Mouse (Mus musculus): ENCODE results near the gene Ubqln1. TPM values are rescaled to one million over a fixed set of nuclear protein-coding genes. Genes with fewer than 3 reads are reported as not detected.
"Not testable (repeated sequence)": the region's sequence is repeated elsewhere in the genome, so short reads cannot be mapped to it uniquely, and the experiment has no call there.

Ubqln1 gene
- polyA plus RNA-seq, 1 experiment from 2014 or later, result 165 TPM

GRCm38 (mm10) chr13:58148256-58148831 is 67.1 kb downstream of the Ubqln1 start:
- peaks cover 4% of the 10 kb centered on the region; the same call in 1 of the 2 replicates for H3K9me3 ChIP-seq
- peak overlapping the region; percentile 66 for H3K4me2 ChIP-seq (replicated peaks)
- no peaks in the 10 kb centered on the region for H3K27me3 ChIP-seq
- 1% methylated on average over 17 of the region's 17 CpGs for WGBS
- H3K27ac ChIP-seq (replicated peaks), result no peak overlapping the region
- H3K36me3 ChIP-seq, result no peaks in the 10 kb centered on the region
- H3K4me3 ChIP-seq, result peak overlapping the region; percentile 41
- H3K9ac ChIP-seq (replicated peaks), result peak overlapping the region; percentile 16; the same call in 1 of the 2 replicates
- ATAC-seq (ENCODE audit: low FRiP score, low read depth), result peak; percentile 91
- H3K4me1 ChIP-seq, result peaks cover 8% of the 10 kb centered on the region; the same call in 1 of the 2 replicates

GRCm38 (mm10) chr13:58147760-58148159 is 67.7 kb downstream of the Ubqln1 start:
- WGBS, result 89% methylated on average over 1 of the region's 1 CpGs
- H3K4me1 ChIP-seq, result peaks cover 8% of the 10 kb centered on the region; the same call in 1 of the 2 replicates
- H3K36me3 ChIP-seq, result no peaks in the 10 kb centered on the region
- H3K9me3 ChIP-seq, result peaks cover 4% of the 10 kb centered on the region; the same call in 1 of the 2 replicates
- ATAC-seq (ENCODE audit: low FRiP score, low read depth), result no peak
- H3K4me2 ChIP-seq (replicated peaks), result no peak overlapping the region
- H3K27ac ChIP-seq (replicated peaks), result no peak overlapping the region
- no peak overlapping the region for H3K9ac ChIP-seq (replicated peaks)
- H3K27me3 ChIP-seq, result no peaks in the 10 kb centered on the region
- H3K4me3 ChIP-seq, result no peak overlapping the region

DNA sequence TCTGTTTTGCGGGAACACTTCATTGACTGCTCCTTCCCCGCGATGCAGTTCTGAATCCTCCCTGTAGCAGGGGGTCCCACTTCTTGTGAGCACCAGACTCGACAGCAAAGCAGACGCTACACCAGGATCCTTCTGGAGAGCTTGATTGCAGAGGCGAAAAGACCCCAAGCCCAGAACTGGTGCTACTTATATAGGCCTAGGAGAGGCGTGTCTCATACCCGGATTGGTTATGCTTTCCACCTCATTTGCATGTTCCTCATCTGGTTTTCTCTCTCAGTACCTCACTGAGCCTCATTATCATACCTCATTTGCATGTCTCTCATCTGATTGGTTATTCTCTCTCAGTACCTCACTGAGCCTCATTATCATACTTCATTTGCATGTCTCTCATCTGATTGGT is 68.8 kb downstream of the Ubqln1 start:
- H3K36me3 ChIP-seq; H3K4me3 ChIP-seq; H3K9me3 ChIP-seq; H3K9ac ChIP-seq (replicated peaks); ATAC-seq (ENCODE audit: low FRiP score, low read depth); H3K27me3 ChIP-seq; H3K27ac ChIP-seq (replicated peaks); H3K4me2 ChIP-seq (replicated peaks); H3K4me1 ChIP-seq: not testable (repeated sequence)
- WGBS, result 96% methylated on average over 8 of the region's 8 CpGs

- ATAC-seq (ENCODE audit: low FRiP score, low read depth), result no peak
- no peak overlapping the region for H3K27ac ChIP-seq (replicated peaks)
- H3K27me3 ChIP-seq, result no peaks in the 10 kb centered on the region
- peaks cover 10% of the 10 kb centered on the region for H3K4me1 ChIP-seq
- H3K9ac ChIP-seq (replicated peaks), result no peak overlapping the region
- H3K4me3 ChIP-seq, result no peak overlapping the region
- H3K36me3 ChIP-seq, result no peaks in the 10 kb centered on the region
- no peak overlapping the region for H3K4me2 ChIP-seq (replicated peaks)
- H3K9me3 ChIP-seq, result 0 out of 2 replicates have a peak, but pooled peaks cover 4% of the 10 kb centered on the region
- 52% methylated on average over 3 of the region's 3 CpGs for WGBS
Observed at GRCm38 (mm10) chr13:58131692-58132091, 83.8 kb downstream of the Ubqln1 start.

GRCm38 (mm10) chr13:58129687-58130246 is 85.7 kb downstream of the Ubqln1 start:
- ATAC-seq (ENCODE audit: low FRiP score, low read depth), result no peak
- no peaks in the 10 kb centered on the region for H3K9me3 ChIP-seq
- WGBS, result 43% methylated on average over 4 of the region's 4 CpGs
- H3K27me3 ChIP-seq, result no peaks in the 10 kb centered on the region
- H3K4me2 ChIP-seq (replicated peaks), result peak overlapping the region; percentile 75
- H3K4me3 ChIP-seq, result peak overlapping the region; percentile 99
- peak overlapping the region; percentile 99 for H3K9ac ChIP-seq (replicated peaks)
- peak overlapping the region; percentile 100 for H3K27ac ChIP-seq (replicated peaks)
- no peaks in the 10 kb centered on the region for H3K36me3 ChIP-seq
- H3K4me1 ChIP-seq, result peaks cover 21% of the 10 kb centered on the region

DNA sequence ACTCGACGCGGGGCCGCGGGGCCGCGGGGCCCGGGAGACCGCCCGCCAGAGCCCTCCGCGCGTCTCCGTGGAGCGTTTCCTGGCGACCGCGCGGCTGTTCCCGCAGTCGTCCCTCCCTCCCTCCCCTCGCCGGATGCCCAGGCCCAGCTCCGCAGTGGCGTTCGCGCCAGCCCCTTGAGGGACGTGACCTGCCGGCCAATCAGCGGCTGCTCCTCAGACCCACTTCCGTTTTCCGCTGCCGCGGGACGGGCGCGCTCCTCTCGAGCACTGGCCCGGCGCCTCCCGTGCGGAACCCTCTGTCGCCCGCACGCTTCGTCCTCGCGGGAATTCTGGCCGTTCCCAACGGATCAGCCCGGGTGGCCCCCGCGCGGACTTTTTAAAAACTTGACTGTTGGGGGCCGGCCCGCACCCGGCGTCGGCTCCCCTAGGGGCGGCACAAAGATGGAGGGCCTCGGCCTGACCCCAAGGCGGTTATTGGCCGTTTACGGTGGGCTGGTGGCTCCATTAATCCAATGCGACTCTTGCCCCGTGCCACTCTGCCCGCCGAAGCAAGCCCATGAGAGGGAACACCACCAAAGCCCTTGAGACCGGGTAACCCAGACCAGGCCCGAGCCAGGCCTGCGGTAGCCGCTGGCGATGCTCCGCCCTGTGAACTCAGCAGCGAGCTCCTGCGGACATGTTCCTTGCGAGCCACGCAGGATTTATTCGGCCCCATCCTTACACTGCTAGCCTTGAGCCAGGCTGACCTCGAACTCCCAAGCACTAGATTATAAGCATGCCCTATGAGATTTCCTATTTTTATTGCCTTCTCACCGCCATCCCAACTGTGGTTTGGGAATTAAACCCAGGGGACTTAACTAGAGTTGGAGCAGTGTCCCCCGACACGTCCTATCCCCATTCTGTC is 86.4 kb downstream of the Ubqln1 start:
- H3K4me2 ChIP-seq (replicated peaks), result peak overlapping the region; percentile 75
- no peaks in the 10 kb centered on the region for H3K27me3 ChIP-seq
- peak overlapping the region; percentile 99 for H3K4me3 ChIP-seq
- H3K36me3 ChIP-seq, result no peaks in the 10 kb centered on the region
- H3K9ac ChIP-seq (replicated peaks), result peak overlapping the region; percentile 99
- H3K9me3 ChIP-seq, result no peaks in the 10 kb centered on the region
- WGBS, result under 1% methylated on average over 72 of the region's 83 CpGs
- peaks cover 24% of the 10 kb centered on the region for H3K4me1 ChIP-seq
- peak; percentile 97 for ATAC-seq (ENCODE audit: low FRiP score, low read depth)
- H3K27ac ChIP-seq (replicated peaks), result peak overlapping the region; percentile 100

DNA sequence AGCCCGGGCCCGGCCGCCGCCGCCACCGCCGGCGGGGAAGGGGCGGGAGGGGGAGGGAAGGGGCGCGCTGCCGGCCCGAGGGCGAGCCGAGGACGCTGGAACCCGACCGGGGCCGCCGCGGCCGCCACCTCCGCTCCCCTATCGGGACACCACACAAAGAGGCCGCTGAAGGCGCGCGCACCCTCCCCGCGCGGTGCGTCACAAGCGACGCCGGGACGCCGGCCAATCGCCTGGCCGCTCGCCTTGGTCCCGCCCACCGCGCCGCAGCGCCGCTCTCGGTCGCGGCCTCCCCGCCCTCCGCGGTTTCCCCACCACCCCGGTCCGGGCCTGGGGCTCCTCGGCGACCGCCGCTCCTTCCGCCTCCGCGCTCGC is 87.1 kb downstream of the Ubqln1 start, which contains the start of gene Hnrnpa0:
TSS of gene Hnrnpa0 (minus strand) at position 161 of the 372 bp plus-strand sequence.
- Histone ChIP-seq H3K9ac (replicated peaks) (peak within 1 kb of the TSS; percentile 99), H3K4me2 (replicated peaks) (peak within 1 kb of the TSS; percentile 78), H3K4me1 (peaks cover 24% of the 10 kb centered on the region), H3K27me3 (no peaks in the 10 kb centered on the region), H3K4me3 (peak within 1 kb of the TSS; percentile 99), H3K27ac (replicated peaks) (peak within 1 kb of the TSS; percentile 100), H3K36me3 (no peaks in the 10 kb centered on the region), H3K9me3 (no peaks in the 10 kb centered on the region)
- ATAC-seq (ENCODE audit: low FRiP score, low read depth), result peak; percentile 96
- 0% methylated on average over 33 of the region's 62 CpGs for WGBS

- peak overlapping the region; percentile 78 for H3K4me2 ChIP-seq (replicated peaks)
- ATAC-seq (ENCODE audit: low FRiP score, low read depth), result peak; percentile 34
- H3K4me3 ChIP-seq, result peak overlapping the region; percentile 99
- peaks cover 24% of the 10 kb centered on the region for H3K4me1 ChIP-seq
- no peaks in the 10 kb centered on the region for H3K27me3 ChIP-seq
- H3K9ac ChIP-seq (replicated peaks), result peak overlapping the region; percentile 99
- H3K36me3 ChIP-seq, result no peaks in the 10 kb centered on the region
- peak overlapping the region; percentile 100 for H3K27ac ChIP-seq (replicated peaks)
- under 1% methylated on average over 79 of the region's 81 CpGs for whole genome bisulfite sequencing
- H3K9me3 ChIP-seq, result no peaks in the 10 kb centered on the region
Observed at GRCm38 (mm10) chr13:58127766-58128361, 87.6 kb downstream of the Ubqln1 start.

- Histone ChIP-seq H3K27ac (replicated peaks) (peak overlapping the region; percentile 100), H3K27me3 (no peaks in the 10 kb centered on the region), H3K9ac (replicated peaks) (peak overlapping the region; percentile 99), H3K9me3 (no peaks in the 10 kb centered on the region), H3K36me3 (no peaks in the 10 kb centered on the region), H3K4me2 (replicated peaks) (peak overlapping the region; percentile 78), H3K4me3 (peak overlapping the region; percentile 99), H3K4me1 (peaks cover 24% of the 10 kb centered on the region)
- no peak for ATAC-seq (ENCODE audit: low FRiP score, low read depth)
- under 1% methylated on average over 56 of the region's 92 CpGs for WGBS
Observed at GRCm38 (mm10) chr13:58126862-58127765, 88.3 kb downstream of the Ubqln1 start.

All from midbrain, embryonic 12.5 days (tissue).